Mouse (Mus musculus) left cerebral cortex, adult 2 months (tissue): ENCODE results near the gene Lrrc23. TPM values are rescaled to one million over a fixed set of nuclear protein-coding genes. Genes with fewer than 3 reads are reported as not detected.
"Not testable (repeated sequence)": the region's sequence is repeated elsewhere in the genome, so short reads cannot be mapped to it uniquely, and the experiment has no call there.

Experiments used
- DNase-seq, 2 experiments: peaks; one replicate each; pipeline ENCODE4 v3.0.0; 2021 to 2022; ENCODE audit warnings: low spot score in 2 of 2, mixed read lengths in 1 of 2; ENCODE audit errors: extremely low spot score in 1 of 2
- H3K27ac ChIP-seq: fragments of 200-600 bp; 2 replicates; pipeline ENCODE4 v1.8.1; 2022
- H3K4me3 ChIP-seq: fragments of 200-600 bp; 2 replicates; pipeline ENCODE4 v1.8.1; 2022
- CTCF ChIP-seq: fragments of 200-600 bp; IDR thresholded peaks from 2 replicates; pipeline ENCODE4 v1.8.1; 2022; ENCODE audit warnings: antibody characterized with exemption, mild to moderate bottlenecking, moderate library complexity
- intact Hi-C: fragments of 180-260 bp; cut with DNase I; formaldehyde crosslinking; loops from one replicate; pipeline ENCODE4 v1.15.1; 2025
- total RNA-seq, 2 experiments: library from RNA; stranded (reverse); gene quantifications; 2 replicates each; pipeline ENCODE4 v1.2.3; 2021

Gene Lrrc23
- total RNA-seq, 2 experiments from 2014 or later, result 1.6 to 1.9 TPM

- intact Hi-C loops, result no loop called here
- no peak for DNase-seq
- no peak for TF ChIP-seq CTCF
- Histone ChIP-seq H3K27ac (peak overlapping the region; percentile 98), H3K4me3 (peak overlapping the region; percentile 50)
Measured at GRCm38 (mm10) chr6:124806446-124807140, 27.1 kb upstream of the Lrrc23 start.

GRCm38 (mm10) chr6:124805341-124806321 lies 26.1 kb upstream of the Lrrc23 start:
- Histone ChIP-seq H3K27ac (peak overlapping the region; percentile 98), H3K4me3 (peak overlapping the region; percentile 50)
- intact Hi-C loops, result loop anchor here (1.0 to 2.0 kb wide), 2 partner anchors 15 to 36 kb away; partner anchors contain the start of gene Eno2
- peak; percentile 19 for TF ChIP-seq CTCF
- peak; percentile 95 to 97 for DNase-seq

- Histone ChIP-seq H3K27ac (no peak overlapping the region), H3K4me3 (no peak overlapping the region)
- no peak for DNase-seq
- intact Hi-C loops, result loop anchor here (1.0 to 2.0 kb wide), 2 partner anchors 8 to 14 kb away; no protein-coding TSS in a partner anchor
- TF ChIP-seq CTCF, result no peak
Measured at GRCm38 (mm10) chr6:124804341-124804740, 24.8 kb upstream of the Lrrc23 start.

GRCm38 (mm10) chr6:124803691-124804090 lies 24.2 kb upstream of the Lrrc23 start:
- not testable (repeated sequence) for H3K27ac ChIP-seq, H3K4me3 ChIP-seq, DNase-seq
- intact Hi-C loops, result loop anchor here (1.0 to 2.0 kb wide), 2 partner anchors 7 to 13 kb away; no protein-coding TSS in a partner anchor

- DNase-seq, result no peak
- intact Hi-C loops, result no loop called here
- no peak; the same call in 1 of the 2 replicates for TF ChIP-seq CTCF
- no peak overlapping the region for H3K4me3 ChIP-seq
- no peak overlapping the region for H3K27ac ChIP-seq
Measured at GRCm38 (mm10) chr6:124803061-124803460, 23.5 kb upstream of the Lrrc23 start.

GRCm38 (mm10) chr6:124802400-124802799 lies 22.9 kb upstream of the Lrrc23 start:
- H3K27ac ChIP-seq, DNase-seq, intact Hi-C loops, H3K4me3 ChIP-seq: not testable (repeated sequence)

GRCm38 (mm10) chr6:124796200-124796599 lies 16.7 kb upstream of the Lrrc23 start:
- intact Hi-C loops, result loop anchor here (1.0 kb wide), 1 partner anchor 8 kb away; no protein-coding TSS in a partner anchor
- DNase-seq, result no peak
- Histone ChIP-seq H3K4me3 (no peak overlapping the region), H3K27ac (no peak overlapping the region)
- TF ChIP-seq CTCF, result no peak

- intact Hi-C loops, result loop anchor here (1.0 kb wide), 1 partner anchor 9 kb away; no protein-coding TSS in a partner anchor
- TF ChIP-seq CTCF, result no peak
- Histone ChIP-seq H3K4me3 (no peak overlapping the region), H3K27ac (no peak overlapping the region)
- no peak for DNase-seq
Measured at GRCm38 (mm10) chr6:124795781-124796180, 16.3 kb upstream of the Lrrc23 start.

GRCm38 (mm10) chr6:124791911-124792310 lies 12.4 kb upstream of the Lrrc23 start:
- no peak for DNase-seq
- no peak for TF ChIP-seq CTCF
- Histone ChIP-seq H3K4me3 (no peak overlapping the region), H3K27ac (no peak overlapping the region)
- intact Hi-C loops, result loop anchor here (2.0 kb wide), 1 partner anchor 13 kb away; no protein-coding TSS in a partner anchor

GRCm38 (mm10) chr6:124790121-124790520 lies 10.6 kb upstream of the Lrrc23 start:
- no peak overlapping the region for H3K4me3 ChIP-seq
- intact Hi-C loops, result loop anchor here (2.0 kb wide), 1 partner anchor 15 kb away; no protein-coding TSS in a partner anchor
- no peak overlapping the region for H3K27ac ChIP-seq
- no peak for DNase-seq
- no peak for TF ChIP-seq CTCF

- Histone ChIP-seq H3K4me3 (no peak overlapping the region), H3K27ac (no peak overlapping the region)
- no peak for DNase-seq
- intact Hi-C loops, result no loop called here
- no peak for TF ChIP-seq CTCF
Measured at GRCm38 (mm10) chr6:124789519-124789918, 10.0 kb upstream of the Lrrc23 start.

GRCm38 (mm10) chr6:124787722-124788121 lies 8.2 kb upstream of the Lrrc23 start:
- no peak for TF ChIP-seq CTCF
- Histone ChIP-seq H3K27ac (no peak overlapping the region), H3K4me3 (no peak overlapping the region)
- no peak for DNase-seq
- intact Hi-C loops, result no loop called here
